Mouse (Mus musculus) bone marrow, adult 2 months (tissue): ENCODE results near the gene Hoxa5.

Experiments used
- CTCF ChIP-seq: fragments of 200-500 bp; IDR thresholded peaks from 2 replicates; pipeline ENCODE4 v1.5.1; 2011; ENCODE audit warnings: low read length, control low read depth; ENCODE audit not compliant: control insufficient read depth, insufficient read depth
- POLR2A ChIP-seq: fragments of 200-500 bp; IDR thresholded peaks from 2 replicates; pipeline ENCODE4 v1.6.1; 2011; ENCODE audit warnings: low read depth, mild to moderate bottlenecking, control low read depth, low read length, borderline replicate concordance; ENCODE audit not compliant: control insufficient read depth

DNA sequence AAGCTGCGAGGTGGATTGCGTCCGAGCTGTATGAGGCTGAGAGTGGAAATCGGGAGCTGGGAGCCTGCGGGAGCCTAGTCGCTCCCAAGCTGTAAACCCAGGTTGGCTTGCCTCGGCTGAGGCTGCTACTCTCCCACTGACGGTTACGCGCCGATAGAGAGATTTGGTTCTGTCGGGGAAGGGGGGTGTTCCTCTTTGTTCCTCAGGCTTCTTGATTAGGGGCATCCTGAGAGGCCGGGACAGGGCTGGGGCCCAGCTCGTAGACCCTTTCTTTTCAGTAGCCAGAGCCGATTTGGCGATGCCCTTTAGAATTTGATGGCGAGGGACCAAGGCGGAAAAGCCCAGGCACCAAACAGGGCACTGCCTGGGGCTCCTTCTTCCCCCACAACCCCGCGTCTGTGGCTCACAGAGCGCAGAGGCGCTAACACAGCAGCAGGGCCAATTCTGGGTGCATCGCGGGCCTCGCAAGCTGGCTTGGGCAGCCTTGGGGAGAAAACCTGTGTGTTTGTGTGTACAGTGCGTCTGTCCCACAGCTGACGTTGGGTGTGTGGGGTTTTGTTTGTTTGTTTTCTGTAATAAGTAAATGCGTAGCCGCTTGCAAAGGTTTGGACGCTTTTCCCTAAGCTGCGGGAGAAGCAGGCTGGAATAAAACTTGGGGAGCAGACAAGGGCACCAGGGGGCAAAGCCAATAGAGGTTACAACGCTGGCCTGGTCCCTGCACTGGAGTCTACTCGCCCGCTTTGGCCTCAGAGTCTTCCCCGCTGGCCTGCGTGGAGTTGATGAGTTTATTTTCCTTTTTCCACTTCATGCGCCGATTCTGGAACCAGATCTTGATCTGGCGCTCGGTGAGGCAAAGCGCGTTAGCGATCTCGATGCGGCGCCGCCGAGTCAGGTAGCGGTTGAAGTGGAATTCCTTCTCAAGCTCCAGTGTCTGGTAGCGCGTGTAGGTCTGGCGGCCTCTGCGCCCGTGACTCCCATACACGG, 1.5 kb upstream of the Hoxa5 start:
- TF ChIP-seq CTCF (no peak), POLR2A (no peak)
